Mouse (Mus musculus) activated CD4-positive, CD25-positive, alpha-beta regulatory T cell, adult 4 months (primary cell): Measurements from ENCODE around the gene Dcpp3. TPM values are rescaled to one million over a fixed set of nuclear protein-coding genes. Genes with fewer than 3 reads are reported as not detected.
"Not testable (repeated sequence)": the region's sequence is repeated elsewhere in the genome, so short reads cannot be mapped to it uniquely, and the experiment has no call there.

Source experiments
- ATAC-seq: one replicate; pipeline ENCODE4 v1.8.0; 2017
- polyA plus RNA-seq, 2 experiments: library from polyadenylated mRNA; unstranded; fragments of 100-300 nt; shearing (Covaris generic); gene quantifications; one replicate each; pipeline ENCODE4 v1.2.1; 2017

Dcpp3 gene
- not detected for polyA plus RNA-seq

- not testable (repeated sequence) for ATAC-seq
These were observed at the start of gene Dcpp3 for GRCm38 (mm10) chr17:23917158-23917557. Gene Dcpp3, plus strand, starts transcription at chr17:23917458.

- ATAC-seq: no peak
These were observed 49.5 kb upstream of the Dcpp3 start, which contains the start of gene Prss21 for GRCm38 (mm10) chr17:23867756-23868155. Gene Prss21, plus strand, starts transcription at chr17:23868056.

GRCm38 (mm10) chr17:23868513-23868912, 48.7 kb upstream of the Dcpp3 start:
- no peak for ATAC-seq

- no peak for ATAC-seq
These were observed 43.1 kb upstream of the Dcpp3 start for GRCm38 (mm10) chr17:23873884-23874856.

- ATAC-seq: no peak
These were observed 40.5 kb upstream of the Dcpp3 start for GRCm38 (mm10) chr17:23876741-23877140.

- ATAC-seq: no peak
These were observed 40.1 kb upstream of the Dcpp3 start for GRCm38 (mm10) chr17:23877166-23877565.

- not testable (repeated sequence) for ATAC-seq
These were observed 36.7 kb upstream of the Dcpp3 start, which contains the start of the genes Dcpp1 and Dcpp2 for GRCm38 (mm10) chr17:23880576-23880975. Gene Dcpp1, plus strand, starts transcription at chr17:23880876. Gene Dcpp2, plus strand, starts transcription at chr17:23880880.

- peak; percentile 97 for ATAC-seq
These were observed 7.3 kb downstream of the Dcpp3 start for GRCm38 (mm10) chr17:23924531-23925007.

- peak; percentile 47 for ATAC-seq
These were observed 7.8 kb downstream of the Dcpp3 start for GRCm38 (mm10) chr17:23925090-23925493.

GRCm38 (mm10) chr17:23931157-23931556, 13.9 kb downstream of the Dcpp3 start:
- no peak for ATAC-seq

GRCm38 (mm10) chr17:23941372-23941771, 24.1 kb downstream of the Dcpp3 start, which contains the start of gene Sbp:
Gene Sbp, plus strand, starts transcription at chr17:23941672.
- ATAC-seq: no peak

- ATAC-seq: not testable (repeated sequence)
These were observed 30.2 kb downstream of the Dcpp3 start for GRCm38 (mm10) chr17:23947486-23947885.

GRCm38 (mm10) chr17:23949068-23949467, 31.8 kb downstream of the Dcpp3 start:
- no peak for ATAC-seq

GRCm38 (mm10) chr17:23950828-23951227, 33.6 kb downstream of the Dcpp3 start:
- ATAC-seq: not testable (repeated sequence)

GRCm38 (mm10) chr17:23955174-23955573, 37.9 kb downstream of the Dcpp3 start, which contains the start of gene Sbpl:
Gene Sbpl, minus strand, starts transcription at chr17:23955274.
- ATAC-seq: no peak

- ATAC-seq: peak; percentile 54
These were observed 43.0 kb downstream of the Dcpp3 start for GRCm38 (mm10) chr17:23960084-23960738.

GRCm38 (mm10) chr17:23961573-23962122, 44.4 kb downstream of the Dcpp3 start:
- no peak for ATAC-seq

- no peak for ATAC-seq
These were observed 48.7 kb downstream of the Dcpp3 start for GRCm38 (mm10) chr17:23965805-23966425.

- ATAC-seq: no peak
These were observed 49.6 kb downstream of the Dcpp3 start for GRCm38 (mm10) chr17:23966658-23967401.

GRCm38 (mm10) chr17:23968780-23969179, 51.5 kb downstream of the Dcpp3 start:
- ATAC-seq: no peak
